Mouse (Mus musculus): ENCODE measurements around the gene Mtmr4.

DNA sequence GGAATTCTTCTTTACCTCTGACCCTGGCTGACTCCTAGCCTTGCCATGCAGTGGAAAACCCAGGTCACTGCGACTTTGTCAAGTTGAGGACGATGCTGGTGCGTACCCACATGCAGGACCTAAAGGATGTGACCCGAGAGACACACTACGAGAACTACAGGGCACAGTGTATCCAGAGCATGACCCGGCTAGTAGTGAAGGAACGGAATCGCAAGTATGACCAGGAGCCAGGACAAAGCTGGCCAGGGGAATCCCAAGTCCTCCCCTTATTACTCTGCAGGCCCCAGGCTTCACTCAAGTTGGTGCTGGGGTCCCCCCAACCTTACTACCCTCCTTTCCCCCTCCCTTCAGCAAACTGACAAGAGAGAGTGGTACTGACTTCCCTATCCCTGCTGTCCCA, 2.4 kb upstream of the Mtmr4 start:
- TF ChIP-seq BHLHE40 (IDR thresholded peaks at IDR 0.05; ENCODE audit: low read depth, low read length): no peak
- TF ChIP-seq NRF1 (IDR thresholded peaks at IDR 0.05; ENCODE audit: low read depth, low read length): no peak
- TF ChIP-seq MAX (IDR thresholded peaks at IDR 0.05; ENCODE audit: low read length): no peak
- no peak for TF ChIP-seq USF2 (conservative IDR thresholded peaks at IDR 0.05; ENCODE audit: low read depth, low read length)
- no peak for TF ChIP-seq EP300 (IDR thresholded peaks at IDR 0.05; ENCODE audit: low read length)

Data from CH12.LX (cell line).